Mouse (Mus musculus): ENCODE data around the gene Gna15. TPM values are rescaled to one million over a fixed set of nuclear protein-coding genes. Genes with fewer than 3 reads are reported as not detected.

Gene Gna15
- 1 to 10 TPM in 1 of 2 experiments, under 1 TPM in 1; 0.67 to 1.2 TPM for total RNA-seq (2021)
- long read RNA-seq, experiment 1, result 0 reads
- long read RNA-seq, experiment 2, partial matches to known transcripts, result 0 of 5 reads
- long read RNA-seq, experiment 2, other reads (novel, unspliced or antisense), result 2 of 5 reads

DNA sequence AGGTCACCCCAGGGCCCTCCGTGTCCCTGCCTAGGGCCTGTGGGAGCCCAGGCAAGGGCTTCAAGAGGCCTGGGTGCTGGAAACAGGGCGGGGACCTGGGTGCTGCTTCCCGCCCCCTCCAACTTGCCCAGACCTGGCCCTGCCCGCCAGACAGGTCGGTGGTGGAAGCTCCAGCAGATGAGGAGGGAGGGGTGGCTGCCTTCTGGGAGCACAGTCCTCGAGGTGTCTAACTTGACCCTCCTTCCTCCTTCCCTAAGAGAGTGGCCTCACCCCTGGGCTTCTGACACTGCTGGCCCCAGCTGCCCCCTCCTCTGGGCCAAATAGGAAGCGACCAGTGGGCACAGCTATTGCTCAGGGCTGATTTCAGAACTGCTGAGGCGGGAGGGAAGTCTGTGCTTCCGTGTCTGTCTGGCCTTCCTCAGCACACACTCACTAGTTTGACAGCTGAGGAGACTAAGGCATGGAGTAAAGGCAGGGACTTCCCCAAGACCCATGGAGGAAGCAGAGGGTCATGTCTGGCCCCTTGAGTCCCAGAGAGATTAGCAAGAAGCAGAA, at the start of gene Gna15:
Gna15 (minus strand) TSS at position 175 of the 555 bp plus-strand sequence.
- no peak for DNase-seq (ENCODE audit: low spot score in 2 of 2)

DNA sequence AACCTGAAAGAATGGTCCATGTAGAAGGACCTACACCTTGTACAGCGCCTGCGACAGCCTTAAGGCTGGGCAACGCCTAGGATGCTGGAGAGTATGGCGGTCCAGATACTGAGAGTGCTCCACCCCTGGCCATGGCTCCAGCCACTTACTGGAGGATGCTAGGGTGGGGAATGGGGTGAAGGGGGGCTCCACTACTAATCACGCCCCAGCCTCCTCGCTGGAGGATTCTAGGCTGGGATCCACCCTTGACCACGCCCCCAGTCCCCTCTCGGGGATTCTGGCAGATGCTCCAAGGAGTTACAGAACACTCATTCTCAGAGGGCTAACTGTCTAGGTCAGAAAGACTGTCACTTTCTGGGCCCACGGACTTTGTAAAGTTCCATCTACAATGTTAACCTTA, 49.0 kb upstream of the Gna15 start:
- DNase-seq (ENCODE audit: low spot score in 2 of 2), result no peak

DNA sequence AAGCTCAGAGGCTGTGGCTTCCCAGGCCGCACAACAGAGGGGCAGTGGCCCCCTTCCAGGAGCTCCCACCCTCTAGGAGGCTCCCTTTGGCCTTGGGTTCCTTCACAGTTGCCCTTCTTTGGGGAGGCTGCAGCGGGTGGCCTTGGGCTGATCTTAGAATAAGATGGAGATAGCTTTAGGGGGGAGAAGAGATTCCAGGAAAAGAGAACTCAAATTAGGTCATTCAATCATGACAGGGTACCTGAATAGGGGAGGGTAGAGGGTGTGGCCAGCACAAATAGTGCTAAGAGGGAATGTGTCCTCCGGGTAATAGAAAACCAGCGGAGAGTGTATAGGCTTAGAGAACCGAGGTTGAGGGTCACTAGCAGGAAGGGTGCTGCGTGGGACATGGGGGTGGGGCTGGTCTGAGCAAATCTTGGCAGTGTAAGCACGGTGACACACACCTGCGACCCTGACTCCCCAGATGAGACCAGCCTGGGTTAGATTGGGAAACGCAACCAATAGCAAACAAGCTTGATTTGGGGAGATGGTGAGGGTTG, 48.2 kb upstream of the Gna15 start:
- no peak for DNase-seq (ENCODE audit: low spot score in 2 of 2)

DNA sequence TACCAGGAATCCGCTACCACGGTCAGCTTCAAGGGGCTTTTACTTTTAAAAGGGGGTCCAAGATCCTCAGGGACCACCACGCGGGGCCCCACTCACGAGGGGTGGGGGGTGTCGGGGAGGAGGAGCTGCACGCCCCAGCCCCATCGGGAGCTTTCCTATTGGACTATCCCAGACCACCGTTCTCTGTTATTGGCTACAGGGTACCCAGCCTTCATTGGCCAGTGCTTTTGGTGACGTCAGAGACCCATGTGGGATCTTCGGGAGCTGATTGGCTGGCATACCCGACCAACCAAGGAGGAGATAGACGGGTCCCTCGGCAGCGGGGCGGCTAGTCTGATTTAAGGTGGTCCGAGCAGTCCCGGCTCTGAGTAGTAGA, 47.5 kb upstream of the Gna15 start:
- peak; percentile 94 to 96 for DNase-seq (ENCODE audit: low spot score in 2 of 2)

DNA sequence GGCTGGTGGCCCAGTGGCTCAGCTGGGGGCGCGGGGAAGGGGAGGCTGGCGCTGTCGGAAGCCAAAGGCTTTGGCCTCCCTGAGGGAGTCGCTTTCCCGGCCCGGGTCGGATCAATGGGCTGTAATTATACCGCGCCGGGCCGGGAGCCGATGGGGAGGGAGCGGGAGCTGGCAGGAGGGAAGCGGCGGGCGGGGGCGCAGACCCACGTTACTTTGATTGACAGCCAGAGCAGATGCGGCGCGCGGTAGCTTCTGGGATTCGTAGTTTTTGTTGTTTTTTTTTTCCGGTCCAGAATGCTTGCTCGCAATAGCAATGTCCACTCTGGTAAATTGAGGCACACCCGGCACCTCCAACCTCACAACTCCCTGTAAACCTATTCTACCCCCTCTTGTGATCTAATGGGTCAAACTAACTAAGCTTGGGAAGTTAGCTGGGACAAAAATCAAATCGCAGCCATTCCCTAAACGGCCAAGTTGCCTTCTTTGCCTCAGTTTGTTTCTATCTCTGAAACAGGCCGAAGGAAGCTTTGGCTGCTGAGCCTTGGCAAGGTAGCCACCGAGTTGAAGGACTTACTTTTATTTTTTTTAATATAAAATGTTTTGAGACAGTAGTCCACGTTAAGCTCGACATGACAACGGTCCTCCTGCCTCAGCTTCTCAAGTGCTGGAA, 46.9 kb upstream of the Gna15 start:
- DNase-seq (ENCODE audit: low spot score in 2 of 2), result peak; percentile 80 to 82

DNA sequence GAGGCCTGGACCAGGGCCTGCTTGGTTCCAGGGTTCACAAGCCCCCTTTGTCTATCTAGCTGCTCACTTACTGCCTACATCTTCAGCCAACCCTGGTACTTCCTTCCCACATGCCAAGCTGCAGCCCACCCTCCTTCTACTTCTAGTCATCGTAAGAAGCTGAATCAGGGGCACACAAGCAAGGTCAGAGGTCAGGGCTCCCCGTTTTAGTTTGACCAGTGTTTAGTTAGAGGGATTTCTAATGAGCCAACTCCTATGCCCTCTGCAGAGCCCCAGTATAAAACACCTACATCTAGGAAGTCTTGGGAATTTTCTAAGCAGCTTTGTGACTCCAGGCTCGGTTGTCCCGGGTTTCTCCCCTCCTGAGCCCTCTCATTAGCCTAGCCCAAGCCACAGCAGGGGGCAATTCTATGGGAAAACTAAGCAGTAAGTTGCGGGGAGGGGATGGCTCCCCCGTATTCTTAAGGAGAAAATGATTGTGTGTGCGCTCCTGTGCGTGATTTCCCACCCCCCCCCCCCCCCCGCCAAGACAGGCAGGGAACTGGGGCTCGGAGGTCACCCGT, 46.3 kb upstream of the Gna15 start:
- no peak for DNase-seq (ENCODE audit: low spot score in 2 of 2)

DNA sequence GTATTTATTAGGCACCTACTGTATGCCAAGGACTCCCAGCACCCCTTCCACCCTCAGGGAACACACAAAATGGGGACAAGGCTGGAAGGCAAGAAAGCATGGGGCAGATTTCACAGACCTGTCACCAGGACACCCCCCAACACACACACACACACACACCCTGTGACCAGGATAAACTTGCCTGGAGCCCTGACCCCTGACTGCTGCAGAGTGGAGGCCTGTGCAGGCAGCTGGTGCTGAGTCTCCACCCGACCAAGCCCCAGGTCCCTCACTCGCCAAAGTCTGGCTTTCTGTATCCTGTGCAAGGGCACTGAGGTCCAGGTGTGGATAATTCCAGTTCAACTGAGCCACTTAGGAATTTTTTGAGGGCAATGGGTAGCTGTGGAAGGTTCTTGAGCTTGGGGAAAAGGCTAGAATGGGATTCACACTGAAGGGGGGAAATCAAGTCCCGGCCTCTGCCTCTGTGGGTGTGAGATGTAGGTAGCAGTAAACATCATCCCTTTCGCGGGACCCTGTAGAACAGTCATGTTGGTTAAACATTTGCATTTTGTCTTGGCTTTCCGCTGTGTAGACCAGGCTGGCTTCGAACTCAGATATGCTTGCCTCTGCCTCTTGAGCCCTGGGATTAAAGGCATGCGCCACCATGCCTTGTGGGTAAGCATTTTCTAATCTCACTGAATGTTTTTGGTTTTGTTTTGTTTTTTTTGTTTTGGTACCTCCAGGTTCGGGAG, 45.6 kb upstream of the Gna15 start:
- DNase-seq (ENCODE audit: low spot score in 2 of 2), result no peak

DNA sequence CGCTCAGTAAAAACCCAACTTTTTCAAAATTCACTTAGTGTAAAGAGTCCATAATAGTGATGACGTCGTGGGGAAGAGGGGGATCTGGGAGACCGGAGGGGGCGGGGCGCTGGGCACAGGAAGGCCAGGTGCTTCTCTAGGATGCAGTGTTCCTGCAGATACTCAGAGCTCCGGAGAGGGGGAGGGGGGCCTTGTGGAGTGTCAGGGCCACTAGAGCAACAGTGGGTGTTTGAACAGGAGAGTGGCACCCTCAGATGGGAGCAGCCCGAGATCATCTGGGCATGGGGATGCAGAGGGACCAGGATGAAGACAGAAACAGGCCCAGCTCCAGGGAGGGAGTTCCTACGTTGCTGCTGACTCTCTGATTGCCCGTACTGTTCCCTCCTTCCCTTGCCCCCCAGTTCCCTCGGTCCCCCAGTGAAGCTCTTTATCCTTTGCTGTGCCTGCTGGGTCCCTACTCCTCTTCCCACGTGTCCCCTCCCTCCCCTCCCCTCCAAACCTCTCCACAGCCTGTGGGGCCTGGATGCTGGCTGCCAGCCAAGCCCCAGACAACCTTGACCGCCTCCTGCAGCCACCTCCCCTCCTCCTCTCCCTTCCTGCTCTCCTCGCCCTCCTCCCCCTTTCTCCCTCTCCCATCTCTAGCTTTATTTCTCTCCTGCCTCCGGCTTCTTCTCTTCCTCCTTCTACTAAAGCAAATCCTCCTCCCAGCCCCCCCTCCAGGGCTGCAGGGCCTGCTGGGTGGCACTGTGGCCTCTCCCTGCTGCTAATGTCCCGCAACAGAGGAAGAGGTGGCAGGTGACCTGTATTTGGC, 44.6 kb upstream of the Gna15 start:
- no peak for DNase-seq (ENCODE audit: low spot score in 2 of 2)

DNA sequence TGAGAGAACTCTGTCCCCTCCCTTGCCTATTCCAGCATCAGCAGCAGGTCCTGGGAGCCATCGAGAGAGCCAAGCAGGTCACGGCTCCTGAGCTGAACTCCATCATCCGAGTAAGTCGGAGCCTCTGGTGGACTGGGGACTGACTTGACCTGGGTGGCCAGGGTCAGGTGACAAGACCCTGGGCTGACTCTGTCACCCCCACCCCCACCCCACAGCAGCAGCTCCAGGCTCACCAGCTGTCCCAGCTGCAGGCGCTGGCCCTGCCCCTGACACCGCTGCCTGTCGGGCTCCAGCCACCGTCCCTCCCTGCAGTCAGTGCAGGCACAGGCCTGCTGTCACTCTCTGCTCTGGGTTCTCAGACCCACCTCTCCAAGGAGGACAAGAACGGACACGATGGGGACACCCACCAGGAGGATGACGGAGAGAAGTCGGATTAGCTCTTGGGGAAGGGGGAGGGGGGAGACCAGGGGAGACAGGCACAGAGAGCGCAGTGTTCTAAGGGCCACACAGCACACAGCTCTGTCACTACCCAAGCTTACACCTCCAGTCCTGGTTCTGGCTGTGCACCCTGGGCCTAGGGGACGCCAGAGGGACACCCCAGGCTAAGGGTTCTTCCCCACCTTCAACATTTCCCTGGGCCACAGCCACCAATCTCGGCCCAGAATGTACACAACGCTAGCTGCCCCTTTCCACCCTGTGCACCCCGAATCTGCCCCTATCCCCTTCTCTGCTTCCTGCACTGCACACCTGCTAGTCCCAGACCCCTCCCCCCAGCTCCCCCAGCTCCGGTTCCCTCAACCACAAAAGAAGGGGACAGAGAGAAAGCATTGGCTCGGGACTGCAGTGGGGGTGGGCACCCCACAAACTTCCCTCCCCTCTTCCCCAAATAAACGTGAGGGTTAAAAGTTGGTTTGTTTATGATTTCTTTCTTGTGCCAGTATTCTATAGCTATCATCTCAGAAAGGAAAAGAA, 41.5 kb upstream of the Gna15 start:
- DNase-seq (ENCODE audit: low spot score in 2 of 2), result no peak

DNA sequence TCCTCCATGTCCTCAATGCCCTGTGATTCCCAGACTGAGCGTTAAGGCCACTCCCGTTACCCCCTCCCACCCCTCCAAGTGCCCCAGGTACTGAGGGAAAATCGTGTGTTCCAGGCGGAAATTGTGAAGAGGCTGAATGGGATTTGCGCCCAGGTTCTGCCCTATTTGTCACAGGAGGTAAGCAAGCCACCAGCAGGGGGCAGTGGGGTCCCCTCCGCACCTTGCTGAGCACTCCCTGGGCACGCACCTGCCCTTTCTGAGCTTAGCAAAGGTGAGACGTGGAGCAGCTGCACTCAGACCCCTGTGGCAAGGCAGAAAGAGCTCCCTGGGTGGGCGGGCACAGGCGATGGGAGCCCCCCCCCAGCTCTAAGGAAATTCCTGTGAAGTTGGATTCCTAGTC, 40.7 kb upstream of the Gna15 start:
- no peak for DNase-seq (ENCODE audit: low spot score in 2 of 2)

DNA sequence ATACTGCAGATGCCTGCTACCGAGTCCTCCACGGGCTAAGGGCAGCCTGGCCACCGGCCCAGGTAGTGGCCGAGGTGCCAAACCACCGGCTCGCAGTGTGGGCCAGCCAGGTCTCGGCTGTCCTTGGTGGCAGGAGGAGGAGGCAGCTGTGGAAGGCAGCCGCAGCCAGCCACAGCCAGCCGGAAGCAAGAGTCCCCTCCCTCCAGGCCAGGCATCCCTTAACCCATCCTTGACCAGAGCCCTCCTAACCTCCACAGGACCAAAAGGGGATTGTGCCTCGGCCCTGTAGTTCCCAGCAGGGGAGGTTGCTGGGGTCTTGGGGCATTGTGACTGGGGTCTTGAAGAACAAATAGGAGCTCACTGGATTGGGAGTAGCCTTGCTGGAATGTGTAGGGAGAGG, 40.2 kb upstream of the Gna15 start:
- no peak for DNase-seq (ENCODE audit: low spot score in 2 of 2)

DNA sequence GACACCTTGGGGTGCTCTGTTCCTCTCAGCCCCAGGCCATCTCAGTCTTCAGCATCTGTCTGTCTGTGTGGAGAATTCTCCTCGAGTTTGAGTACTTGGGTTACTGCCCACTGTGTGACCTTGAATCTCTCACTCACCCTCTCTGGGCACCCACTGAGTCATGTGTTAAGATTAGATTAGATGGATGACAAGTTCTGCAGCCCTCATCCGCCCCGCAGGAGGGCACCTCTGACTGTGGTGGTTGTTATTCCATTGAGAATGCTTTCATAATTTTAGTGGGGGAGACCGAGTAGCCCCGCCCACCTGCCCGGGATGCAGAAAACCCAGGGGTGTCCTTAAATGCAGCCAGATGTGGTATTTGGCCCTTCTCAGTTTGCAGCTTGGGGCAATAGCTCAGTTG, 39.5 kb upstream of the Gna15 start:
- DNase-seq (ENCODE audit: low spot score in 2 of 2), result no peak

DNA sequence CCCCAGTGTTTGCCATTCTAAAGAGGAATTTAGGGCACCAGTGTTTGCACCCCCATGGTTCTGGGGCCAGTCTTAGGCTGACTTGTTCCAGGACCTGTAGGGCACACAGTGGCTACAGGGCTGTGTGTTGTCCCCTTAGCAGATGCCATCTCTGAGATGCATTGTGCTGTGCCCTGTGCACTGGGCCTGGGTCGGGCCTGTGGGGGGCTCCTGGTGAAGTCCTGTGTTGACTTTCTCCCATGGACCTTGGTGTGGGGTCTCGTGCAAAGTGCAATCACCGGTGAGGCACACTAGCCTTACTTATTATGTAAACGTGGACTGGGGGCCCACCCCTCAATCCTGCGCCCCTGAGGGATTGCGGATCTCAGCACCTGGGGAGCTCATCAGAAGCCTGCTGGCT, 38.4 kb upstream of the Gna15 start:
- DNase-seq (ENCODE audit: low spot score in 2 of 2), result no peak

DNA sequence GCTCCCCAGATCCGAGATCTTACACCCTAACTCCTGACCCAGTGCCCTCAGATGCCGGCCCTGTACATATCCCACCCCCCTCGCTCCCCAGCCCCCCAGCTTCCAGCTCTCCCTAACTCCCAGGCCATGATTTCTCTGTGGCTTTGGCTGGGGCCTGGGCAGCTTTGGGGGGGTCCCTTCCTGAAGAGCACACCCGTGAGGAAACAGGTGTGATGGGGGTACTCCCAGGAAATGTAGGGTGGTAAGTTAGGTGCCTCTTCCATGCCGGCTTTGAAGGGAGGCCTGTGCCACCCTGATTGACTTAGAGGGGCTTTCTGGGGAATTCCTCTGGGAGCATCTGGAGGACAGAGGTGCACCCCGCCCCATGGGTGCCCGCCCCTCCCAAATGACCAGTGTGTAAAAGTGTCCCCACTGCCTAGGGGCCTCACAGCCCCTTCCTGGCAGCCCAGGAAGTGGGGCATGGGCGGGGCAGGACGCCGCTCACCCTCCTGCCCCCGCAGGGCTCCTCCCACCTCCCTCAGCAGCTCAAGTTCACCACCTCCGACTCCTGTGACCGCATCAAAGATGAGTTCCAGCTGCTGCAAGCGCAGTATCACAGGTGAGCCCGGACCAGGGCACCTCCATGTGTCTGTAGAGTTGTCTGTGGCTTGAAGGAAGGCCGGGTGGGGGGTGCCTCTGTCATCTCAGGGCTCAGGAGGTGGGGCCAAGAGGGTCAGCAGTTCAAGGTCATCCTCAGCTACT, 36.9 kb upstream of the Gna15 start:
- no peak for DNase-seq (ENCODE audit: low spot score in 2 of 2)

DNA sequence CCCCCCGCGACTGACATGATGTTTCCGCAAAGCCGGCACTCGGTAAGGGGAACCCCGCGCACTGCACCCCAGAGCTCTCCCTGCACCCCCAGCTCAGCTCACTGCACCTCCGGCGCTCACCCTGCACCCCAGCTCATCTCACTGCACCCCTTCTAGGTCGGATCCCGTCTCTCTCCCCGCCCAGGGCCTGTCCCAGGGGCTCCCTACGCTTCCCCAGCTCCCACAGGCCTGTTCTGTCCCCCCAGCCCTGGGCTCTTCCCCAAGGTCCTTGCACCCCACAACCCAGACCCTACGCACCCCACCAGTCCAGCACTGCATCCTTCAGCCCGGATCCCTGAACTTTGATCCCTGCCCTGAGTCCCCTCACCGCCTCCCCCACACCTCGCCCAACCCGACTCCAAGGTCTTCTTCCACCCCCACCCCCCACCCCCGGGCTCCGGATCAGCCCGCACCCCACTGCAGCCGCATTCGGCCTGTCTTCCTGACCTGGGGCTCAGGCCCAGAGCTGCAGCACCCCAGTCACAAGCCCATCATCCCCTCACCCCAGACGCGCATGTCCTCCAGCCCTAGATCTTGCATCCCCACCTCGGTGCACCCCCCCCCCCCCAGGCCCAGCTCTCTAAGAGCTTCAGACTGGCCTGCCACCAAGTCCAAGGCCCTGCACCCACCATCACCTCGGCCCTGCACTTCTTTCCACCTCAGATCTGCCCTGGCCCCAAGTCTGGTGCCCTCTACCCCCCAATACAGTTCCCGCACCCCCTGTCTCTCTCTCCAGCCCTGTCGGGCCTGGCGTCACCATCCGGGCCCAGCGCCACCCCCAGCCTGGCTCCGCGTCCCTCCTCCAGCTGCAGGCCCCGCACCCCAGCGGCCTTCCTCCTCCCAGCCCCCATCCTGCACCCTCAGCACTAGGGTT, 35.9 kb upstream of the Gna15 start:
- DNase-seq (ENCODE audit: low spot score in 2 of 2), result peak in 1 of 2 experiments; percentile 46

DNA sequence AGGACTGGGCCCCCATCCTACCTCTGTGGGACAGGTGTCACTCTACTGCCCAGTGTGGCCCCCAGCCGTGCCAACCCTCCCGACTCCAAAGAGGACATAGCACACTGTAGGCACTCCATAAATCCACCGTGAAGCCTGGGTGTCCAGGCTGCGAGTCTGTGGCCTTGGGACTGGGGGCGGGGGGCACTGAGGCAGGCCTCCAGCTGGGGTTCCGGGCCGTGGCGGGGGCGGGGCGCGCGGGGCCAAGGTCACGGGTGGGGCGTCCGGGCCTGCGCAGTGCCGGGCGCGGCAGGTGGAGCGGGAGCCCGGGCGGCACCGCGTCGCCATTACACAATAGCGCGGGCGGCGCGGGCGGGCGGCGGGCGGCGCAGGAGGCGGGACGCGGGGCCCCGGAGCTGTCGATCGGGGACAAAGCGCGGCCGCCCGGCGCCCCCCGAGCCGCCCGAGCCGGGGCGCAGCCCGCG, 35.2 kb upstream of the Gna15 start, which contains the start of gene Aes:
Aes (plus strand) TSS at position 326 of the 464 bp plus-strand sequence.
- peak; percentile 85 to 89 for DNase-seq (ENCODE audit: low spot score in 2 of 2)

DNA sequence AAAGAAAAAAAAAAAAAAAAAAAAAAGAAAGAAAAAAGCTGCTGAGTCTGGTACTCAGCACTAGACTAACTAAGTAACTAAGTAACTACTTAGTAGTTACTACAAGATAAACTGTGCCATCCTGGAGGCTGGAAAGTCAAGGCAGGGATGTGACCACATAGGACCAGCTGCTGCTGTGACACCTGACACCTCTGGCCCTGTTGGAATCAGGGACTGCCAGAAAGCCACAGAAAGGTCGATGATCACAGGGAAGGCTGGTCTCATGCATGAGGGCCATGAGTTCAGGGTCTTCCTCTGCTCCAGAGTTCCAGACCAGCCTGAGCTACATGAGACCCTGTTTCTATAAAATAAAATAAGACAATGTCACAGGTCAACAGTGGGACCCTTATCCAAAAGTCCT, 33.5 kb upstream of the Gna15 start:
- no peak for DNase-seq (ENCODE audit: low spot score in 2 of 2)

DNA sequence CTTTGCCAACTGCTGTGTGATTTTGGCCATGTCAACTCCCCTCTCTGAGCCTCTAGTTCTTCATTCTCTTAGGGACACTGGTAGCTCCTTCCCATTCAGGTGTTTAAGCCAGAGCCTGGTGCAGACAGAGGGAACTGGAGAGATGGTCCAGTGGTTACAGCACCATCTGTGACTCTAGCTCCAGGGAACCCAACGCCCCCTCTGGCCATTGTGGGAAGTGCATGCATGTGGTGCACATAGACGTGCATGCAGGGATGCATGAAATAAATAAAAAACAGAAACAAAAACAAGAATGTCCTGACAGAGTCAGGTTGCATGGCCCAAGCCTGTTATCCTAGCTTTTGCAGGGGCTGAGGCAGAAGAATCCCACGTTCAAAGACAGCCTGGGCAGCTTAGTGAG, 32.3 kb upstream of the Gna15 start:
- DNase-seq (ENCODE audit: low spot score in 2 of 2), result no peak

Data from adrenal gland, postnatal 4 days (tissue).